Mouse (Mus musculus) cerebellum, adult 8-10 months (tissue): Measurements from ENCODE around the gene Ptpn11.
A peak's percentile ranks its signal among the peaks of the same experiment; 100 is the strongest.
"Not testable (repeated sequence)": the region's sequence is repeated elsewhere in the genome, so short reads cannot be mapped to it uniquely, and the experiment has no call there.

Experiments used
- DNase-seq: peaks from one replicate; pipeline ENCODE4 v3.0.0; 2022

Ptpn11 gene

DNA sequence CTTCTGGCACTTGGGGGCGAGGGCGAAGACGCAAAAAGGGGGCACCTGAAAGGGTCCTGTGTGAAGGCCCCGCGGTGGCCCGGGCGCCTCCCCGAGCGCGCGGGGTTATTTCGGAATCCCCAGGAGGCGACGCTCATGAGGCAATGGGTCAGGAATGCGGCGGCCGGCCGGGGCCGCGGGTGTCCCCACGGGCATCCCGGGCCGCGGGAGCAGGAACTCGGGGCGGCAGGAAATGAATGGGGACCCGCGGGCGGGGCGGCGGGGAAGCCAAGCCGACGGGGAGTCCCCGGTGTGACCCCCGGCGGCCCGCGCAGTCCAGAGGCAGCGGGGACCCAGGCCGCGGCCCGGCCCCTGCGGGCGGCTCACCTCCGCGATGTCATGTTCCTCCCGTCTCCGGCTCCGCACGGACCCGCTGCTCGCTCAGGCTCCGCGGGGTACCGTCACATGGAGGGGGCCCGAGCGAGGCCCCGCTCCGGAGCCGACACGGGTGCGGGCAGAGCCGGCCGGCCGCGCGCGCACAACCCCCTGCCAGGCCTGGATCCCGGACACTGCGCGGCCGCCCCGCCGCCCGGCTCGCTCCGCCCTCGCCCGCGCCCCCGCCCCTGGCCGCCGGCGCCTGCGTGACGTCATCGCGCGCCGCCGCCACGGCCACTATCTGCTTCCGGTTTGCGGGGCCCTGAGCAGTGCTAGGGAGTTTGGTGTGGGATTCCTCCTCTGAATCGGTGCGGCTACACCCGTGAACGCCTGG is at the start of gene Ptpn11:
TSS of gene Ptpn11 (minus strand) at position 562 of the 748 bp plus-strand sequence.
- DNase-seq, result peak; percentile 80

- DNase-seq, result peak; percentile 54
Observed at GRCm38 (mm10) chr5:121239846-121240245, 48.6 kb upstream of the Ptpn11 start.

GRCm38 (mm10) chr5:121238208-121238607 is 47.0 kb upstream of the Ptpn11 start:
- no peak for DNase-seq

GRCm38 (mm10) chr5:121236171-121236570 is 45.0 kb upstream of the Ptpn11 start:
- DNase-seq, result peak; percentile 58

GRCm38 (mm10) chr5:121233726-121234125 is 42.5 kb upstream of the Ptpn11 start:
- DNase-seq, result no peak

DNA sequence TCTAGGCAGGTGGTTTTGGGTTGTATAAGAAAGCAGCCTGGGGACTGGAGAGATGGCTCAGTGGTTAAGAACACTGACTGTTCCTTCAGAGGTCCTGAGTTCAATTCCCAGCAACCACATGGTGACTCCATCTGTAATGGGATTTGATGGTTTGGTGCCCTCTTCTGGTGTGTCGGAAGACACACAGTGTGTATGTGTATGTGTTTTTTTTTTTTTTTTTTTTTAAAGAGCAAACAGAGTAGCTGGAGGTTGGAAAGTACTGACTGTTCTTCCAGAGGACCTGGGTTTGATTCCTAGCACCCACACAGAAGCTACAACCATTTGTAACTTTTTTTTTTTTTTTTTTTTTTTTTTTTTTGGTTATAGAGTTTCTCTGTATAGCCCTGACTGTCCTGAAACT is 41.6 kb upstream of the Ptpn11 start:
- DNase-seq, result no peak

DNA sequence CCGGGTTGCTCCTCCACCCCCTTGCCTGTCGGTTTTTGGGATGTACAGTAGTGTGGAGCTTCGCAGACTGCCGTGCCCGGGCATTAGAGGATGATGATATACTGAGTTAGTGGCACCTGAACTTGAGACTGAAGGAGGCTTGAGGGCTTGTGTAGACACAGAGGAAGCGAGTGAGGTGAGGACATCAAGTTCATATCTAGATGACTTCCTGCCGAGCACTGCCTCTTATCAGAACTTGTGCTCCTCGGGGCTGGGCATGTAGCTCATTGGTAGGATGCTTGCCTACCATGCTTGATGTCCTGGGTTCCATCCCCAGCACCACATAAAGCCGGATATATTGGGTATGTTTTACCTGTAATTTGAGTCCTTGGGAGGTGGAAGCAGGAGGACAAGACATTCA is 39.6 kb upstream of the Ptpn11 start:
- DNase-seq, result no peak

GRCm38 (mm10) chr5:121229182-121229581 is 38.0 kb upstream of the Ptpn11 start:
- DNase-seq, result no peak

DNA sequence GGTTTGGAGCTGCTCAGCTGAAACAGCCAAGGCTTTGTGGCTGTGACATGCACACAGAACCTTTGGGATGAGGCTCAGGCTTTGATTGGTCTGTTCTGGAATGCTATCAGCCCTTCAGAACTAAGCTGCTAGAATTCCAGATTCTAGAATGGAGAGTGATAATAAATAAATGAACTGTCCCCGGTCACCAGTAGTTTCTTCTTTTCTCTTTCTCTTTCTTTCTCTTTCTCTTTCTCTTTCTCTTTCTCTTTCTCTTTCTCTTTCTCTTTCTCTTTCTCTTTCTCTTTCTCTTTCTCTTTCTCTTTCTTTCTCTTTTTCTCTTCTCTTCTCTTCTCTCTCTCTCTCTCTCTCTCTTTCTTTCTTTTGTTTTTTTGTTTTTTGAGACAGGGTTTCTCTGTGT is 36.1 kb upstream of the Ptpn11 start:
- DNase-seq, result not testable (repeated sequence)

- no peak for DNase-seq
Observed at GRCm38 (mm10) chr5:121226845-121227244, 35.6 kb upstream of the Ptpn11 start.

- DNase-seq, result no peak
Observed at GRCm38 (mm10) chr5:121226406-121226805, 35.2 kb upstream of the Ptpn11 start.

DNA sequence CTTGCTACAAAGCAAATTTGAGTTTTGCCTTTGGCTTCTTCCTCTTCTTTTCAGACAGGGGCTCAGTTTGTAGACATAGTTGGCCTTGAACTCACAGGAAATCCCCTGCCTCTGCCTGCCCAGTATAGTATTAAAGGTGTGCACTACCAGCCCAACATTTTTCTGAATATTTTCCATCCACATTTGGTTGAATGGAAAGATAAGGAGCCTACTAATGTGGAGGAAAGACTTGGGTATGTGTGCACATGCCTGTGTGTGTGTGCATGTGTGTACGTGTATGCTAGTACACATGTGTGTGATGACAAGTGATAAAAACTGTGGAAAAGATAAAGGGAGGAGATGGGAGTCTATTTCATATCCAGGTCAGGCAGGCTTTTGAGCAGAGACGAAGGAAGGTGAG is 34.7 kb upstream of the Ptpn11 start:
- DNase-seq, result no peak

DNA sequence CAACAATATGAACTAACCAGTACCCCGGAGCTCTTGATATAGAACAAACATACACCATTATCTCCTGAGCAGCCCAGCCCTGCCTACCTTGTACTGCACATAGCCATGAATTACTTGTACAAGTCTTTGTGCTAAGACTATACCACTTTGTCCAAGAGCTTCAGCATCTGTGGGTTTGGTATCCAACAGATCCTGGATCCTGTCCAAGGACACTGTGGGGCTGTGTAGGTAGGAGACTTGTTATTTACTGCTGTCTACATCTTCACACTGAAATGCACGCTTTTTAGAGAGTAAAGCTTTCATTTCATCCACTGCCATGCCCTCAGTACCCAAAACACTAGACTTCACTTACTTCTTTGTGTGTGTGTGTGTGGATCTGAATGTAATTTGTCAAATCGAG is 33.7 kb upstream of the Ptpn11 start:
- no peak for DNase-seq

DNA sequence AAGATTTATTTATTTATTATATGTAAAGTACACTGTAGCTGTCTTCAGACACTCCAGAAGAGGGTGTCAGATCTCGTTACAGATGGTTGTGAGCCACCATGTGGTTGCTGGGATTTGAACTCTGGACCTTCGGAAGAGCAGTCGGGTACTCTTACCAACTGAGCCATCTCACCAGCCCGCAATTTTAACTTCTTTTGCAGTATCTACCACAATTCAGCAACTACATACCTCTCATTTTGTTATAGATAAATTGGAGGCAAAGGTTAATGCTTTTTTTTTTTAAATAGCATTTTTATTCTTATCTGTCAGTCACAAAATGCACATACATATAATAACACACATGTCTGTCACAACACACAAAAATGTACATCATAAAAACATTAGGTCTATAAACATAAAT is 32.8 kb upstream of the Ptpn11 start:
- DNase-seq, result not testable (repeated sequence)

DNA sequence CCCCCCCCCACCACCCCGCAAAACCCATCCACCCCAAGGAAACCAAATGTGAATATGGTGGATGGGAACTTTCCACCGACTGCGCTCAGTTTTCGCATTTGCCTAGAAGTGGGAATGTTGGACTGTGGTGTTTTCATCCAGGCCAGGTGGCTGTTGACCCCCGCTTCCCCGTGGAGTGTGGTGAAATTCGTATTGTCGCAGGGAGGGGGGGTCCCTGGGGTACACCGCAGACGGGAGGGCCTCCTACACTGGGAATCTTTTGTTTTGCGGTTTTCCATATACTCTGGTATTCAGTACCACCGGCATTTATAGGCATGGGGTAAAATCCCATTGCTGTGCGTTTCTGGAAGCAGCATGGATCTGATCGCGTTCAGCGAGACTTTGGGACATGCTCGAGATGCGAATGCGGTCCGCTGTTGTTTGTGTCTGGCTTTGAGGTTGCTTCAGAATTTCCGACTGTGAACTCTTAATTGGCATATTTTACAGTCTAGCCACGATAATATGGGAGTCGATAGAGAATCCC is 30.2 kb upstream of the Ptpn11 start:
- no peak for DNase-seq

GRCm38 (mm10) chr5:121220732-121221301 is 29.6 kb upstream of the Ptpn11 start:
- peak; percentile 53 for DNase-seq

- DNase-seq, result peak; percentile 97
Observed at GRCm38 (mm10) chr5:121219980-121220731, 29.0 kb upstream of the Ptpn11 start, which contains the start of gene Hectd4. Gene Hectd4 (plus strand): TSS chr5:121220219.

DNA sequence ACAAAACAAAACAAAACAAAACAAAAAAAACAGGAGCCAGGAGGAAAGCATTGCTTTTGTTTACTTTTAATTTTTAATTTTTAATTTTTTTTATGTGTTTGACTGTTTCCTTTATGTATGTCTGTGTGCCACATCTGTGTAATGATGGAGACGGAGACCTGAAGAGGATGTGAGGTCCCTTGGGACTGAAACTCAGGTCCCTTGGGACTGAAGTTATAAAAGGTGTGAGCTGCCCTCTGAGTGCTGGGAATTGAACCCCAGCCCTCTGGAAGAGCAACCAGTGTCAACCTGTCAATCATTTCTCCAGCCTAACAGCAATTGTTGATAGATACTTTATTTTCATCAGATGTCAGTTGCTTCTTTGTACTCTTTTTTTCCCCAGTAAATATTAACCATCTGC is 28.0 kb upstream of the Ptpn11 start:
- no peak for DNase-seq

GRCm38 (mm10) chr5:121217313-121217634 is 26.1 kb upstream of the Ptpn11 start:
- DNase-seq, result no peak

DNA sequence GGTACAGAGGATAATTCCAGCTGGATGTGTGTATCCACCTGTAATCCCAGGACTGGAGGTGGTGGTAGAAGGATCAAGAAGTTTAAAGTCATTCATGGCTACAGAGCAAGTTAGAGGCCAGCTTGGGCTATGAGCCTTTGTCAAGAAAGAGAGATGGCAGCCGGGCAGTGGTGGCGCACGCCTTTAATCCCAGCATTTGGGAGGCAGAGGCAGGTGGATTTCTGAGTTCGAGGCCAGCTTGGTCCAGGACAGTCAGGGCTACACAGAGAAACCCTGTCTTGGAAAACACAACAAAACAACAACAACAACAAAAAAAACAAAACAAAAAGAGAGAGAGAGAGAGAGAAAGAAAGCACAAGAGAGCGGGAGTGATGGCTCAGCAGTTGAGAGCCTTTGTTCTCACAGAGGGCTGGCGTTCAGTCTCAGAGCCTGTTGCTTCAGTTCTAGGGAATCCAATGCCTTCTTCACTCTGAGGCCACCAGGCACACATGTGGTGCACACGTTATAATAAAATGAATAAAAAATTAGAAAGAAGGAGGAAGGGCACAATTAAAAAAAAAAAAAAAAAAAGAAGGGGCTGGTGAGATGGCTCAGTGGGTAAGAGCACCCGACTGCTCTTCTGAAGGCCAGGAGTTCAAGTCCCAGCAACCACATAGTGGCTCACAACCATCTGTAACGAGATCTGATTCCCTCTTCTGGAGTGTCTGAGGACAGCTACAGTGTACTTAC is 25.6 kb upstream of the Ptpn11 start:
- not testable (repeated sequence) for DNase-seq

DNA sequence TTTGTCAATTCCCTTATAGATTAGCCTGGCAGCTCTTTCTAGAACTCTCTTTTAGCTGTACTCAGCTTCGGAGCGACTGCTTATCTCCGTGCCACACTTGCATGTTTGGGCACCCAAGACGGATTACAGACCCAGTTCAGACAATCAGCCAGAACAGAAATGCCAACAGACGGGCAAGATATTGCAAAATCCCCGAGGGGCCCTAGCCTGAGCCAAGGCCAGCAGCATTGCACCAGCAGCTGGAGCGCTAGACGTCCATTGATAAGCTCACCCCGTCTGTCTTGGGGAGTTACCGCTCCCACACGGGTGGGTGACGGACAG is 24.9 kb upstream of the Ptpn11 start:
- DNase-seq, result no peak

DNA sequence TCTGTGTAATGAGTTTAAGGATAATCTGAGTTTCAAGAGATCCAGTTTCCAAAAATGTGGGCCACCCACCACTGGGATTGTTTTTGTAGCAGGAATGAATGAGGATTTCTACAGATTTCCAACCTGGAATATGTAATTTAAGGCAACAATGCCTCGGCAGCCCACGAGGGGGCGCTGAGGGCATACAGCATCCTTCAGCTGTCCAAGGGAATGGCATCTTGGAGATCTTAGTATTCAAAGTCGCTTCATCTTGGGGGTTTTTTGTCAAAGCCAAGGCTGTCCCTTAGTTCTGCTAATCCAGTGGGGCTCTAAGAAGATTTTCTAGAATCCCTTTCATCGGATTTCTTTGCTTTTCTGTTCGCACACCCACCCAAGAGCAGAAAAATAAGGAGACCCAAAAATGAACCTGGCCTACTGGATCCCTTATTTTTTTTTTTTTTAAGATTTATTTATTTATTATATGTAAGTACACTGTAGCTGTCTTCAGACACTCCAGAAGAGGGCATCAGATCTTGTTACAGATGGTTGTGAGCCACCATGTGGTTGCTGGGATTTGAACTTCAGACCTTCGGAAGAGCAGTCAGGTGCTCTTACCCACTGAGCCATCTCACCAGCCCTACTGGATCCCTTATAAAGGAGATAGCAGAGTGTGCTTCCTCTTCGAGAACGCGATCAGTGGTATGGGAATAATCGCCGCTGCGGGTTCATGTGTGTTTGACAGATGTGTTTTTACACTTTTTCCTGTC is 24.4 kb upstream of the Ptpn11 start:
- DNase-seq, result peak; percentile 78

GRCm38 (mm10) chr5:121214707-121215106 is 23.5 kb upstream of the Ptpn11 start:
- no peak for DNase-seq
